Mouse (Mus musculus): ENCODE measurements at regions not wholly inside any gene's neighbourhood (a gene's known extent, or its start where the extent isn't known, plus 50 kb on each side); places are given as distances from the start of the nearest gene placed in this dataset.

DNA sequence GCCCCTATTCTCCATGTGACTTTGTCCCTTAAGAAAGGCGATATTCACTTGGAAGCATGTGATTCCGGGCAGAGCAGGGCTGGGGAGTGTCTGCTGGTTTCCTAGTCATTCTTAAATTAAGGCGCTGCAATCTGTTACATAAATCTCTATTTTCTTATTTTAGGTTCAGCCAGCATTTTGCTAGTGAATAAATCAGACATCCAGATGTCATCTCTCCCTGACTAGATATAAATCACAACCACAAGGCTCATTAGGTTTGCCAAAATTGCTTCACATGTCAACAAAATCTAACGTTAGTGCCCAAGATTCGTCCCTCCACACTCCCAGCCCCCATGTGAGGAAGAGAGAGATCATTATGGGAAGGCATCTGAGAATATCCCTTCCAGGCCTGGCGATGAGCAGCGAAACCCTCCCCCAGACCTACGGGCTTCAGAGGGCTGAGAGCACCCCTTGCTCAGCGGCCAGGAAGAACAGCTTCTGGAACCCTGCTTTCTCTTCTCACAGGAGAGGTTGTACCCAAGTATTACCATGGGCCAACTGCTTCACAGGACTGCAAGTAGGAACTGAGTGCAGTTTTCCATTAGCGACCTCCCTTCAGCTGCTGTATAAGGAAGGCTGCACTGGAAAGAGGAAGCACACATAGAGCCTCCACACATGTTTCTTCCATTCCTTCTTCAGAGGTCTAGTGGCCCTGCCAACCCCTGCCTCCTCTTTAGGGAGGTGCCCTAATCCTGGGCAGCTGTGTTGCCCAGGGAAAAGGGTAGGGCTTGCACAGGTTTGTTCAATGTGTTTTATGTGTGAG is 250.5 kb downstream of the Hivep2 start:
- DNase-seq, result no peak

DNA sequence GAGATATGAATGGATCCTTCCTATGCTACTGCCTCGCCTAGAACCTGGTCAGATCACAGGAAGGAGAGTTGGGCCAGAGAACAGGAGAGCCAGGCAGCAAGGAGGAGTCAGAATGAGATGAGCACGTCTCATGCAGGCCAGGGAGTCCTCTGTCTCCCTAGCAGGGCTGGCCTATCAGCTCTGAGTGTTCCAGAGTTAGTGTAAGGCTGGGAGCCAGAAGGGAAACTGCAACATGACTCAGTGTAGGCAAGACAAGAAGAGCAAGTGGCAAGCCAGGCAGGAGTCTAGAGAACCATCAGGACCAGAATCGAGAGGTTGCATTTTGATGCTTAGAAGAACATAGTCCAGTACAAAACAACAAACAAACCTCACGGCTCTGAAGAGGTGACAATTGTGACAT is 249.6 kb downstream of the Hivep2 start:
- DNase-seq, result no peak

DNA sequence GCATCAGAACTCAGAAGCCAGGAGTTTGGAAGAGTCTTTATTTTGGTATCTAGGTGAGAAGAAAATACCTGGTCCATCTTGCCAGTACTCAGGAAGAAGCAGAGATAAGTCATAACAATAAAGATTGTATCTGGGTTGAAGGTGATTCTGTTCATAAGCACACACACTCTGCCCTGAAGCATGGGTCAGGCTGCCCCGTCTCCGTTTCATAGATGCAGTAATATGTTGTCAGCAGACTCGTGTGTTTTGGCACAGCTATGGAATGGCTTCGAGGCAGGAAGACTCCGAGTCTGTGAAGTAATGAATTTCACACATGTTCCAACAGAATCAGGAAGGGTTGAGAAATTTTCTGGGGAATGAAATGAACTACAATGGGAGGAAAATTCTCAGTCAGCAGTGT is 247.7 kb downstream of the Hivep2 start:
- no peak for DNase-seq

DNA sequence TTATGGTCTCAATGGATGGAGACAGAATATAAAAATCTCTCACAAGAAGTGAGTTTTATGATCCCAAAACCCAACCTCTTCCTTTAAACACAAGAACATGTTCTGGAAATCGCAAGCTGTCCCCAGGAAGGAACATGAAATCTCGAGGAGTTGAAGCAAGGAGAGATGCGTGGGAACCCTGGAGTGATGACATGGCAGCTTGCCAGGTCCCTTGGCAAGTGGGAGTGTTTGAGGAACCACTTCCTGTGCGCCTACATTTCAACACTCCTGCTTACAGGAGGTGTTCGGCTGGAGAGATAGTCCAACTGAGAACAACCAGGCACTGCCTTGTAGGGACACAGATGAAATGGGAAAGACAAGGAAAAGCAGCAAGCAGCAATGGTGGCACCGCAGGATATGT is 246.1 kb downstream of the Hivep2 start:
- DNase-seq, result no peak

DNA sequence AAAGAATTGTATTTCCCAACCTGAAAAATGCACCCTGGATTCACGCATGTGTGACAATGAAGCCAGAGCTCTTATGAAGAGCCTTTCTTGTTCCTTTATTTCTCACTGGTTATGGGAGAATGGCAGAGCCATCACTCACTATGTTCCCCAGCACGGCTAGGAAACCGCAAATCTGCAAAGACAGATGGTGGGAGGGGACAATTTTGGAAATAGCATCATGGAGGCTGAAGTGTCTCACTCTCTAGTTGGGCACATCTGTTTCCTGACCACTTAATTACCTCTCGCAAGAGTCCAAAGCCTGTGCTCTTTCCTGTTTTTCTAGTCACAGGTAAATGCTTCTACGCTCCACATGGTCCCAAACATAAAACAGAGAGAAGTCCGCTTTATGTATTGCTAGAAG is 245.6 kb downstream of the Hivep2 start:
- no peak for DNase-seq

DNA sequence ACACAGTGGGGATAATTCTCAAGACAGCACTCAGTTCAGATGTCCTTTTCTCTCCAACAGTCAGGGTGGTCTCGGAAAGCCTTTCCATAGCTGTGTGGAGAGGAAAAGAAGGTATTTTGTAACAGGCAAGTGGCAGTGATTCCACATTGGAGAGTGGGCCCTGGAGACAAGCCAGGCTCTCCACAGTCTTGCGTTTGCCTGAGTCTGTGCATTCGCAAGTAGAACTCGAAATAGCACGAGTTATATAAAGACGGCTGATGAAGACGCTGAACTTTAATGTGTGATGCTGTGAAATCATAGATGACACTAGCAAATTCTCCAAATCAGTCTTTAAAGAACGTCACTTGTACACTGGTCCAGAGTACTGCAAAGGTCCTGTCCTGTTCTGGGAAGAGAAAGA is 244.6 kb downstream of the Hivep2 start:
- DNase-seq, result no peak

DNA sequence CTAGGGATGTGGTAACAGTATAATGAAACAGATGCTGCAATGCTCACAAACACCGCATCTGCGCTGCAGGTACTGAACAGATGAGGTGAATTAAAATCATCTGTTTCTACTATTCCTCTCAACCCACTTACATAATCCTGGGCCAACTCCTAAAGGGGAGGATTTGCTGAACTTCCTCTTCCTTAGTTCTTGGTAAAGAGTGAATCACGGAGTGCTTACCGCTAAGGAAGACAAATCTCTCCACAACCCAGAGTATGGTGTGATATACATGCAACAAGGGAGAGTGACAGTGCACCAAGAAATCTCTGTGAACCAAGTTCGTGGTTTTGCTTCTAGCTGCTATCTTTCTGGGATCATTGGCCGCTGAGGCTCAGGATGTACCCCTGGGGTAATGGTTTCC is 244.2 kb downstream of the Hivep2 start:
- DNase-seq, result no peak

DNA sequence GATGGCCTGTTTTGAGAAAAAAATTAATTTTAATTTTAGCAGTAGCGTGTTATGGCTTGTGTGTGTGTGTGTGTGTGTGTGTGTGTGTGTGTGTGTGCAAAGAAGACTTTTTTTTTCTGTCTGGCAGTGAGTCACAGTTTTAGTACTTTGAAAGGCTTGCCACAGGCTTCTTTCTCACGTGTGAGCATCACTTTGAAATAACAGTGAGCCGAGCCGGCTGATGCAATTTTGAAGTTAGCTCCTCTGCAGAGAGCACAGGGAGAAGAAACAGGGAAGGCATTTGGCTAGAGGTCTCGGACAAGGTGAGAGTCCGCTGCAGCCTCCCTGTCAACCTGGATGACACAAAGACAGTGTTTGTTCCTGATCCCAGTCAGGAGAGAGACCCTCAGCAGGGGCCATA is 242.3 kb downstream of the Hivep2 start:
- DNase-seq, result no peak

DNA sequence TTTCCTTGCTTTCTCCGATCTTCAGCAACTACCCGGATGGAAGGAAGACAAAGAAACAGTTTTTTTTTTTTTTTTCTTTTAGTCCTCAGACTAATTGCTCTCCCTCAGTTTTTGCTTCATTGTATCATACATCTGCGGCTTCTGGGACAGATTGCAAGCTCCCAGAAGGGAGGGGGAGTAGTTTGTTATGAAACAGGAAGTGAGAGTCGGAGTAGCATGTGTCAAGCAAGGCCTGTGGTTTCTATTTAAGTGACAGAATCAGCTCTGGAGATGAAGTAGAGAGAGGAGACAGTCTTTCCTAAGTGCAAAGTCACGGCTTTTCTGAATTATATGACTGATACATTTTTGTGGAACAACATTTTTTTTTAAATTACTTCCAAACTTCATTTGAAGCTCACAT is 241.7 kb downstream of the Hivep2 start:
- no peak for DNase-seq

DNA sequence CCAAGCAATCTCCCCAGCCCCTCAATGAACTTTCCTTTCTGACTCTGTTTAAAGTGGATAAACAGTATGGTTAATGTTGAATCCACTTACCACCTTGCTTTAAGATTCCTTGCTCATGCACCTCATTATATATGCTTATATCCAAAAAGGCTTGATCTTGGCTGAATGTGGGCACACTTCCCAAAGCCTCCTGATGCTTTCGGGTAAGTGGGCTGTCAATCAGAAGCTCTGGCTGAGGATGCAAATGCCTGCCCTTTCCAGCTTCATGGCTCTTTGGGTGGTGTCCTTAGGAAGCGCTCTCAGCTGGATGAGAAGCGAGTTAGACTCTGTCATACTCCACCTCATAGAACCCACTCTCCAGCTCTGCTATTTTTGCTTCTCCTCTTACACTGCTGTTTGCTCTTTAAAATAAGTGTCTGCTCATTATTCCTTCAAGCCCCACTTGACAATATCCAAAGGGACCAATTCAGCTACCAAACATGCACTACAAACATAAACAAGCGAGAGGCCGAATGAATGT is 241.2 kb downstream of the Hivep2 start:
- DNase-seq, result no peak
